Mouse (Mus musculus) small intestine, adult 2 months (tissue): ENCODE data around the gene Rhox1. TPM values are rescaled to one million over a fixed set of nuclear protein-coding genes. Genes with fewer than 3 reads are reported as not detected.
"Not testable (repeated sequence)": the region's sequence is repeated elsewhere in the genome, so short reads cannot be mapped to it uniquely, and the experiment has no call there.

ENCODE experiments used
- H3K27ac ChIP-seq: fragments of 200-500 bp; 2 replicates; pipeline ENCODE4 v1.5.1; 2012; ENCODE audit warnings: low read depth, low read length, control low read depth, inconsistent platforms; ENCODE audit not compliant: insufficient read depth
- H3K27me3 ChIP-seq: fragments of 200-500 bp; 2 replicates; pipeline ENCODE4 v1.6.1; 2012; ENCODE audit warnings: mild to moderate bottlenecking, moderate library complexity, low read length, inconsistent platforms; ENCODE audit not compliant: control insufficient read depth, insufficient read depth
- H3K36me3 ChIP-seq: fragments of 200-500 bp; 2 replicates; pipeline ENCODE4 v1.6.1; 2012; ENCODE audit warnings: mild to moderate bottlenecking, low read length, control low read depth, inconsistent platforms; ENCODE audit not compliant: control insufficient read depth, insufficient read depth
- H3K4me1 ChIP-seq: fragments of 200-500 bp; 2 replicates; pipeline ENCODE4 v1.6.1; 2012; ENCODE audit warnings: low read length, inconsistent platforms, mixed read lengths; ENCODE audit not compliant: control insufficient read depth, insufficient read depth, insufficient read length
- H3K4me3 ChIP-seq: fragments of 200-500 bp; 2 replicates; pipeline ENCODE4 v1.5.1; 2012; ENCODE audit warnings: low read depth, mild to moderate bottlenecking, control low read depth, inconsistent platforms, low read length, moderate library complexity
- CTCF ChIP-seq: fragments of 200-500 bp; IDR thresholded peaks from 2 replicates; pipeline ENCODE4 v1.5.1; 2012; ENCODE audit warnings: low read depth, mild to moderate bottlenecking, control low read depth, inconsistent platforms, low read length, moderate library complexity, mixed read lengths; ENCODE audit not compliant: insufficient replicate concordance, insufficient read length; ENCODE audit errors: extremely low read depth
- POLR2A ChIP-seq: fragments of 200-500 bp; IDR thresholded peaks from 2 replicates; pipeline ENCODE4 v1.6.1; 2012; ENCODE audit warnings: low read depth, mild to moderate bottlenecking, control low read depth, inconsistent platforms, low read length, moderate library complexity
- WGBS: fragments of 180-500 bp; shearing (Covaris S2); methylation state at CpG from one replicate; pipeline ENCODE4 v1.1.7; 2018; 5-methylcytosine and 5-hydroxymethylcytosine counted together
- polyA plus RNA-seq: library from polyadenylated mRNA; depleted of rRNA; stranded (reverse); fragments of >200 nt; gene quantifications from 2 replicates; pipeline ENCODE4 v1.2.3, GENCODE M21; 2012; rRNA removed

Gene Rhox1
- polyA plus RNA-seq, 1 experiment: not detected

GRCm38 (mm10) chrX:37191105-37191743 is 30.8 kb downstream of the Rhox1 start, which contains the start of the genes Ndufa1 and Rnf113a1:
TSS of gene Ndufa1 (minus strand) at chrX:37191163.
TSS of gene Rnf113a1 (plus strand) at chrX:37191245.
- WGBS: 19% methylated on average over 63 of the region's 63 CpGs
- Histone ChIP-seq H3K36me3 (0 out of 2 replicates have a peak, but pooled peaks cover 2% of the 10 kb centered on the region), H3K4me3 (peak within 1 kb of the TSS; percentile 99), H3K27ac (0 out of 2 replicates have a peak within 1 kb of the TSS, but pooled peaks have one; percentile 5), H3K27me3 (no peaks in the 10 kb centered on the region), H3K4me1 (no peaks in the 10 kb centered on the region)
- no peak for TF ChIP-seq POLR2A
- TF ChIP-seq CTCF: no peak

GRCm38 (mm10) chrX:37190755-37191104 is 31.3 kb downstream of the Rhox1 start:
- no peak for TF ChIP-seq POLR2A
- TF ChIP-seq CTCF: no peak
- H3K27ac ChIP-seq: no peak overlapping the region
- H3K4me3 ChIP-seq: peak overlapping the region; percentile 99
- no peaks in the 10 kb centered on the region for H3K27me3 ChIP-seq
- no peaks in the 10 kb centered on the region for H3K4me1 ChIP-seq
- H3K36me3 ChIP-seq: 0 out of 2 replicates have a peak, but pooled peaks cover 2% of the 10 kb centered on the region
- 12% methylated on average over 20 of the region's 20 CpGs for WGBS

GRCm38 (mm10) chrX:37184401-37184800 is 37.7 kb downstream of the Rhox1 start:
- not testable (repeated sequence) for H3K36me3 ChIP-seq, H3K4me1 ChIP-seq, H3K27ac ChIP-seq, H3K4me3 ChIP-seq, H3K27me3 ChIP-seq
- 45% methylated on average over 7 of the region's 8 CpGs for WGBS

GRCm38 (mm10) chrX:37168742-37169141 is 53.3 kb downstream of the Rhox1 start, which contains the start of gene Akap14:
TSS of gene Akap14 (minus strand) at chrX:37168842.
- 54% methylated on average over 5 of the region's 5 CpGs for WGBS
- Histone ChIP-seq H3K27me3 (no peaks in the 10 kb centered on the region), H3K36me3 (no peaks in the 10 kb centered on the region), H3K27ac (no peak within 1 kb of the TSS), H3K4me3 (no peak within 1 kb of the TSS), H3K4me1 (no peaks in the 10 kb centered on the region)
- TF ChIP-seq POLR2A (no peak), CTCF (no peak)

GRCm38 (mm10) chrX:37167085-37167484 is 55.0 kb downstream of the Rhox1 start:
- no peaks in the 10 kb centered on the region for H3K4me1 ChIP-seq
- TF ChIP-seq CTCF: no peak
- TF ChIP-seq POLR2A: no peak

More at GRCm38 (mm10) chrX:37167085-37167484, 55.0 kb downstream of the Rhox1 start:
- Histone ChIP-seq H3K36me3 (no peaks in the 10 kb centered on the region), H3K27me3 (no peaks in the 10 kb centered on the region), H3K4me3 (no peak overlapping the region), H3K27ac (no peak overlapping the region)
- WGBS: 24% methylated on average over 3 of the region's 3 CpGs

Other genes starting within 250 kb of the Rhox1 start
- gene Sept6, start 230.5 kb downstream of the Rhox1 start, polyA plus RNA-seq: 3.8 and 4.0 TPM in 2 replicates
- gene Sowahd, start 173.4 kb downstream of the Rhox1 start, polyA plus RNA-seq: 0.08 and 0.60 TPM in 2 replicates
- gene Rpl39, start 136.9 kb downstream of the Rhox1 start, polyA plus RNA-seq: 2.5 and 4.4 TPM in 2 replicates
- gene Upf3b, start 111.9 kb downstream of the Rhox1 start, polyA plus RNA-seq: 0.29 and 0.75 TPM in 2 replicates
- gene Nkap, start 95.5 kb downstream of the Rhox1 start, polyA plus RNA-seq: 0.47 and 1.1 TPM in 2 replicates
- gene Akap14, start 53.4 kb downstream of the Rhox1 start, polyA plus RNA-seq: not detected in 2 replicates
- 194 and 230 TPM in 2 replicates for gene Ndufa1, start 31.1 kb downstream of the Rhox1 start, polyA plus RNA-seq
- gene Rnf113a1, start 31.0 kb downstream of the Rhox1 start, polyA plus RNA-seq: 0.99 and 1.6 TPM in 2 replicates
- gene Gm9, start 11.2 kb downstream of the Rhox1 start, polyA plus RNA-seq: not detected in 2 replicates
- gene Rhox2a, start 22.7 kb upstream of the Rhox1 start, polyA plus RNA-seq: not detected in 2 replicates
- not detected in 2 replicates for gene Rhox3a, start 27.7 kb upstream of the Rhox1 start, polyA plus RNA-seq
- not detected in 2 replicates for gene Rhox4a, start 43.1 kb upstream of the Rhox1 start, polyA plus RNA-seq
- gene Rhox3a2, start 157.8 kb upstream of the Rhox1 start, polyA plus RNA-seq: not detected in 2 replicates
- gene Rhox4a2, start 168.6 kb upstream of the Rhox1 start, polyA plus RNA-seq: not detected in 2 replicates
- gene Rhox2b, start 189.8 kb upstream of the Rhox1 start, polyA plus RNA-seq: not detected in 2 replicates
- gene Rhox4b, start 210.2 kb upstream of the Rhox1 start, polyA plus RNA-seq: not detected in 2 replicates
- not detected in 2 replicates for gene Rhox2c, start 231.4 kb upstream of the Rhox1 start, polyA plus RNA-seq
- gene Rhox3c, start 236.3 kb upstream of the Rhox1 start, polyA plus RNA-seq: not detected in 2 replicates